Mouse (Mus musculus) lung, postnatal 0 days (tissue): ENCODE results near the gene Nckap5. TPM values are rescaled to one million over a fixed set of nuclear protein-coding genes. Genes with fewer than 3 reads are reported as not detected.

Experiments
- ATAC-seq: fragments of 200-750 bp; cut with Nextera tagmentation; 2 replicates; pipeline ENCODE4 v1.8.0; 2017; ENCODE audit warnings: moderate library complexity
- DNase-seq: peaks from one replicate; pipeline ENCODE4 v3.0.0-alpha.2; 2016; ENCODE audit warnings: low spot score
- H3K27ac ChIP-seq: fragments of 300-500 bp; sonication (generic); 2 replicates; pipeline ENCODE4 v1.5.1; 2014; ENCODE audit warnings: antibody characterized with exemption, mild to moderate bottlenecking, low read length, mixed read lengths
- H3K27me3 ChIP-seq: fragments of 300-500 bp; sonication (generic); replicated peaks from 2 replicates; pipeline ENCODE4 v1.6.1; 2014; ENCODE audit warnings: low read length, mixed read lengths; ENCODE audit not compliant: insufficient read depth
- H3K36me3 ChIP-seq: fragments of 300-500 bp; sonication (generic); 2 replicates; pipeline ENCODE4 v1.6.1; 2014; ENCODE audit warnings: low read length, mixed read lengths; ENCODE audit not compliant: insufficient read depth
- H3K4me1 ChIP-seq: fragments of 300-500 bp; sonication (generic); 2 replicates; pipeline ENCODE4 v1.6.1; 2014; ENCODE audit warnings: antibody characterized with exemption, low read depth, low read length, mixed read lengths; ENCODE audit not compliant: insufficient read depth
- H3K4me2 ChIP-seq: fragments of 300-500 bp; sonication (generic); replicated peaks from 2 replicates; pipeline ENCODE4 v1.6.1; 2014; ENCODE audit warnings: low read depth, mild to moderate bottlenecking, low read length, moderate library complexity, mixed read lengths
- H3K4me3 ChIP-seq: fragments of 300-500 bp; sonication (generic); 2 replicates; pipeline ENCODE4 v1.5.1; 2014; ENCODE audit warnings: low read depth, low read length
- H3K9ac ChIP-seq: fragments of 300-500 bp; sonication (generic); replicated peaks from 2 replicates; pipeline ENCODE4 v1.6.1; 2014; ENCODE audit warnings: low read depth, mild to moderate bottlenecking
- H3K9me3 ChIP-seq: fragments of 300-500 bp; sonication (generic); 2 replicates; pipeline ENCODE4 v1.6.1; 2016; ENCODE audit warnings: low read length, mixed read lengths
- CTCF ChIP-seq: IDR thresholded peaks from 2 replicates; pipeline ENCODE4 v1.5.1; 2016; ENCODE audit warnings: antibody characterized with exemption, mild to moderate bottlenecking
- EP300 ChIP-seq: IDR thresholded peaks from 2 replicates; pipeline ENCODE4 v1.6.1; 2016; ENCODE audit warnings: antibody characterized with exemption, mild to moderate bottlenecking, control low read depth
- WGBS: fragments of 180-500 bp; shearing (Covaris S2); extraction: QIAGEN DNeasy Blood & Tissue Kit; methylation state at CpG from one replicate; pipeline ENCODE4 v1.1.7; 2014; 5-methylcytosine and 5-hydroxymethylcytosine counted together
- polyA plus RNA-seq: library from polyadenylated mRNA; unstranded; fragments of >200 nt; fragmentation: Nextera tagmentation; extraction: Ambion mirVana; gene quantifications from 2 replicates; pipeline ENCODE4 v1.2.1, GENCODE M21; 2015

Gene Nckap5
- polyA plus RNA-seq, 1 experiment from 2014 or later = 26.0 TPM

DNA sequence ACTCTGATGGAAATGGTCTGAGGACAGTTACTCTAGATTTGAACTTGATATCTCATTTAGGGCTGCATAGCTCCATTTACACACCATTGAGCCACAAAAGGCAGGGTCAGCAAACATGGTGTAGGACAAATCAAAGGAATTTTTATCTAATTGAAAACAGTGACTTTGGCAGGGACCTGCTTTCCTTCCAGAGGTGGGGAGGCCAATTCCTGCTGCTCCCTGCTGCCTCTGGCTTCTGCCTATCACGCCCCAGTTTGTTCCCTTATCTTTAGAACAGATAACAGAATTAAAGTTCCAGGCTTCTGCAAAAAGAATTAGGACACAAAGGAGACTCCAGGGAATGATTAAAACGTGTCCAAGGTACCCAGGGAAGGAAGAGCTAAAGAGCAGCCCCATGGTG lies 386.7 kb downstream of the Nckap5 start:
- H3K36me3 ChIP-seq = no peaks in the 10 kb centered on the region
- TF ChIP-seq CTCF (no peak), EP300 (no peak)
- 28% methylated on average over 2 of the region's 2 CpGs for WGBS
- no peak overlapping the region for H3K4me3 ChIP-seq
- DNase-seq (no peak), ATAC-seq (no peak)
- H3K27ac ChIP-seq = no peak overlapping the region
- H3K9me3 ChIP-seq = no peaks in the 10 kb centered on the region
- H3K9ac ChIP-seq = no peak overlapping the region
- no peaks in the 10 kb centered on the region for H3K27me3 ChIP-seq
- no peak overlapping the region for H3K4me2 ChIP-seq
- peaks cover 2% of the 10 kb centered on the region; the same call in 1 of the 2 replicates for H3K4me1 ChIP-seq

DNA sequence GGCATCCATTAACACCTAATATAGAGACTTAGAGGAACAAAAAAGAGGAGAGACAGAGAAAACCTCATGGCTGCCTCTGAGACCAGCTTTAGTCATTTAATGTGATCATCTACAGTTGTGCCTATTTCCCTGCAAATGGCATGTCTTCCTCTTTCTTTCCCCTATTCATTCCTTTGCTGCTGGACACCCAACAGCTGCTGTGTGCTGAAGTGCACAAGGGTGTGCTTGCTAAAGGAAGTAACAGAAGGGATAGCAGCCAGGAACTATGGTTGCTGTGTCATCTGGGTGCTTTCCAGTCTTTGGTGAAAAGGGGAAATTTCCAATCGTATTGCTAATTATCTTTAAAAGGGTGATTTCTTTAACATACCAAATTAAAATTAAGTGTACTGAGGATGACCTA lies 387.9 kb downstream of the Nckap5 start:
- WGBS = 60% methylated on average over 1 of the region's 1 CpGs
- no peak for DNase-seq

DNA sequence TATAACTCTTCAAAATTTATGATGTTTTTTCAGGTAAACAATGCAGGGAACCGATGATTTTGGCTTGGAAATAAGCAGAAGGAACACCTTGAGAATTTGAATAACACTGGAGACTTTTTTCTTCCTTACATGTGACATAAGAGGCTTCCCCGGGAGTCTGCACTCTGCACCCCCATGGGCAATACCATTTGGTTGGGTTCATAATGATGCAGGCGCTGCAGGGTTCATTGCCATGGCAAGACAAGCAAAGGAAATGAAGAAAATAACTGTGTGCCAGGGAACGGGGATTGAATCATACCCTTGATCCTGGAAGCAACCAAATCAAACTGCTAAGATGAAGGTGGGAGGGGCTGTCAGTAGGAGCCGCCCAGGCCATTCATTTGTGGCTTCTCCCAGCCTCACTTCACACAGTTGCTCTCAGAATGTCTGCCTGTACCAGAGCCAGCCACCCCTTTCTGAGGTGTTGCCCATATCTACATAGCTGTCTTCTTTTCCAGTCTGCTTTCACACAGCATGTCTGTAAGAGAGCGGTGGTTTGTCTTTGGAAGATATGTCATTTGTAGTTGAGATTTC lies 392.5 kb downstream of the Nckap5 start:
- 77% methylated on average over 6 of the region's 6 CpGs for WGBS
- H3K27me3 ChIP-seq = no peaks in the 10 kb centered on the region
- H3K9ac ChIP-seq = no peak overlapping the region
- H3K4me3 ChIP-seq = no peak overlapping the region
- TF ChIP-seq CTCF (no peak), EP300 (no peak)
- DNase-seq = no peak
- no peaks in the 10 kb centered on the region for H3K4me1 ChIP-seq
- ATAC-seq = no peak
- no peak overlapping the region for H3K27ac ChIP-seq
- peaks cover 12% of the 10 kb centered on the region; the same call in 1 of the 2 replicates for H3K36me3 ChIP-seq
- no peak overlapping the region for H3K4me2 ChIP-seq
- H3K9me3 ChIP-seq = no peaks in the 10 kb centered on the region

More for the DNA sequence above, 387.9 kb downstream of the Nckap5 start:
- ATAC-seq = no peak
- Histone ChIP-seq H3K27ac (no peak overlapping the region), H3K27me3 (no peaks in the 10 kb centered on the region), H3K36me3 (no peaks in the 10 kb centered on the region), H3K4me1 (no peaks in the 10 kb centered on the region; the same call in 1 of the 2 replicates), H3K4me3 (no peak overlapping the region), H3K4me2 (no peak overlapping the region), H3K9me3 (no peaks in the 10 kb centered on the region), H3K9ac (no peak overlapping the region)
- TF ChIP-seq CTCF (no peak), EP300 (no peak)

DNA sequence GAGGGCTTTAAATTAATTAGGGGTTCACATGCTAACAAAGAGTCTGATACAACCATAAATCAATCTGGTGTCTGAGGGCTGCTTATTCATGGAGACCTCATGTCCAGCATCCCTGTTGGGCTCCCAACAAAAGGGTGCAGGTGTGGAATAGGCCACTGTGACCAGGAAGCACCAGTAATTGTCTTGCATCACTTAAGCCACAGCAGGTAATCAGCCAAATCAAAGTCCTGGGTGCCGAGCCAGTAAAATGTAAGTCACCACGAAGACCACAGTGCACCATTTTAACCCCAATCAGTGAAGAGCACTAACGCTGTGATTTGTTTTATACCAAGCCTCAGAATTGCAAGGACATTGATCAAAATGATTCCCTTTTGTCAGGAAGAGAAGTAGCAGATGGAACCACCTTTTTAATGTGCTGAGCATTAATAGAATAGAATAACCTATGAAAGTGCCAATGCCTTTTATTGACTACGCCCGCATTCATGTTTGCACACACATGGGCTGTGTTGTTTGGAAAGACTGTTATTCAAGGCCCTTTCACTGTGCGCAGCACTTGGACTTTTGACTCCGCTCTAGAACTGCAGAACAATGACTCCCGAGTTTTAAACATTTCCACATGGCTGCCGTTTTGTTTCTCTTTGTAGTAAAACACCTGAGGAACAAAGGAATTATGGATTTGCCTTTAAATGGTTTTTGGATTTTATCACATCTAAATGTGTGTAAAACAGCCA lies 393.5 kb downstream of the Nckap5 start:
- ATAC-seq (no peak), DNase-seq (no peak)
- H3K9me3 ChIP-seq = no peaks in the 10 kb centered on the region
- TF ChIP-seq EP300 = no peak
- 85% methylated on average over 9 of the region's 9 CpGs for WGBS
- no peak overlapping the region for H3K4me3 ChIP-seq
- H3K27me3 ChIP-seq = no peaks in the 10 kb centered on the region
- H3K4me1 ChIP-seq = no peaks in the 10 kb centered on the region
- no peak overlapping the region for H3K9ac ChIP-seq
- no peak overlapping the region for H3K4me2 ChIP-seq
- peaks cover 12% of the 10 kb centered on the region; the same call in 1 of the 2 replicates for H3K36me3 ChIP-seq
- no peak overlapping the region for H3K27ac ChIP-seq

DNA sequence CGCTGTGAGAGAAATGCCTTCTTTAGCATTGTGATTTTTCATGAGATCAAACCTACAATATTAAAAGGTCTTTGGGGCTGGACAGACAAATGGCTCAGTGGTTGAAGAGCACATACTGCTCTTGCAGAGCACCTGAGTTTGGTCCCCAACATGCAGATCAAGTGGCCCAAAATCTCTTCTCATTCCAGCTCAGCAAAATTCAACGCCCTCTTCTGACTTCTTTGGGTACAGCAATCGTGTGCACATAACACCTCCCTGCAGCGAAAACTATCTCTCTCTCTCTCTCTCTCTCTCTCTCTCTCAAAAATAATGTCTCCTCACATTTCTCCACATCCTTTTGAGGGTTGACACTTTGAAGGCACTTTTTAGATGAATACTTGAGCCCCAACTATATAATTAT lies 398.3 kb downstream of the Nckap5 start:
- Histone ChIP-seq H3K9ac (no peak overlapping the region), H3K4me1 (no peaks in the 10 kb centered on the region), H3K27me3 (no peaks in the 10 kb centered on the region), H3K9me3 (no peaks in the 10 kb centered on the region), H3K4me2 (no peak overlapping the region), H3K36me3 (peaks cover 12% of the 10 kb centered on the region; the same call in 1 of the 2 replicates), H3K4me3 (no peak overlapping the region), H3K27ac (no peak overlapping the region)
- 75% methylated on average over 4 of the region's 4 CpGs for WGBS
- no peak for ATAC-seq
- DNase-seq = no peak
- TF ChIP-seq CTCF (peak; percentile 45), EP300 (no peak)

DNA sequence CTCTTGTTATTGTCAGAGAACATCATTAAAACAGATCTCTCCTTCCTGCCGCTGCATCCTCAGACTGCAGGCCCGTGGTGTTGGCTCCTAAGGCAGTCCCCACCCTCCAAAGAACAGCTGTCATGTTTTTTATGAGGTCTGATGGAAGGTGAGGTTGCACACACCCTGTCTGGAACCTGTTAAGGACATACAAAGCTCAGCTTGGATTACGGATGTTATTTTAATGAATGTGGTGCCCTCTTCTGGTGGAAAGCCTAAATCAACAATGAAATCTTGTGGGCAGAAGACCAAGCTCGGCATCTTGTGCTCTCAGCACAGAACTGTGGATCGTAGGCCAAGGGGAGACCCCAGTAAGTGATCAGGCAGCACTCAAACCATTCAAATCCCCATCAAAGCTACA lies 399.0 kb downstream of the Nckap5 start:
- ATAC-seq (0 out of 2 replicates have a peak, but pooled peaks have one; percentile 41), DNase-seq (peak; percentile 64)
- Histone ChIP-seq H3K9me3 (no peaks in the 10 kb centered on the region), H3K4me2 (no peak overlapping the region), H3K4me1 (no peaks in the 10 kb centered on the region), H3K9ac (no peak overlapping the region), H3K36me3 (peaks cover 12% of the 10 kb centered on the region; the same call in 1 of the 2 replicates), H3K27ac (no peak overlapping the region), H3K27me3 (no peaks in the 10 kb centered on the region), H3K4me3 (no peak overlapping the region)
- TF ChIP-seq CTCF = peak; percentile 70
- TF ChIP-seq EP300 = no peak
- WGBS = 29% methylated on average over 5 of the region's 5 CpGs
